Mouse (Mus musculus) liver, postnatal 0 days (tissue): ENCODE data around the gene Gm49673.
"Not testable (repeated sequence)": the region's sequence is repeated elsewhere in the genome, so short reads cannot be mapped to it uniquely, and the experiment has no call there.

ENCODE experiments used
- CTCF ChIP-seq: sonication (generic); IDR thresholded peaks from 2 replicates; pipeline ENCODE4 v1.5.1; 2016; ENCODE audit warnings: antibody characterized with exemption, low read depth
- EP300 ChIP-seq: IDR thresholded peaks from 2 replicates; pipeline ENCODE4 v1.6.1; 2016; ENCODE audit warnings: antibody characterized with exemption, low read depth, mild to moderate bottlenecking

GRCm38 (mm10) chr17:8041197-8041596 lies 106.4 kb downstream of the Gm49673 start:
- not testable (repeated sequence) for TF ChIP-seq EP300, CTCF
